In genomic region chr2:33783419-33783818, GRCm38 (mm10) we compare ENCODE assay signal across 9 mouse cellular contexts.
DNase-seq lines count a peak whose midpoint lies in the region; ATAC-seq and TF ChIP-seq lines count a peak whose summit lies in the region.
"Had no signal": no experiment of that assay in that cellular context is flagged by ENCODE, and none has a peak within 500 bp of the region (broad histone marks: within the 10 kb centered on the region; RNA-seq: fewer than 3 reads in every experiment).

No protein-coding gene starts in this region.

- no peak for TF ChIP-seq POLR2A in limb, embryonic 14.5 days (IDR thresholded peaks at IDR 0.05; ENCODE audit: borderline replicate concordance, extremely low read depth, insufficient read depth, insufficient read length)

- H3K9me3 ChIP-seq in lung, postnatal 0 days (ENCODE audit: low read length), result no peaks in the 10 kb centered on the region
- peaks cover 12% of the 10 kb centered on the region for H3K9me3 ChIP-seq in embryonic facial prominence, embryonic 12.5 days
- peaks cover 8% of the 10 kb centered on the region for H3K9me3 ChIP-seq in limb, embryonic 14.5 days (ENCODE audit: control insufficient read depth, low read length)

- no peak overlapping the region for H3K4me2 ChIP-seq in lung, postnatal 0 days (replicated peaks; ENCODE audit: low read depth, low read length)
- H3K4me2 ChIP-seq in embryonic facial prominence, embryonic 12.5 days (replicated peaks), result no peak overlapping the region
- H3K4me2 ChIP-seq in limb, embryonic 14.5 days (replicated peaks; ENCODE audit: low read depth, low read length, severe bottlenecking), result no peak overlapping the region

- 63% methylated on average over 7 of the region's 7 CpGs for WGBS in lung, postnatal 0 days
- 83% methylated on average over 7 of the region's 7 CpGs for WGBS in embryonic facial prominence, embryonic 12.5 days
- 84% methylated on average over 7 of the region's 7 CpGs for WGBS in limb, embryonic 14.5 days

- H3K4me3 ChIP-seq in gastrocnemius, adult 2 months, result no peak overlapping the region
- H3K4me3 ChIP-seq in lung, postnatal 0 days (ENCODE audit: low read depth, low read length), result no peak overlapping the region
- H3K4me3 ChIP-seq in embryonic facial prominence, embryonic 12.5 days, result no peak overlapping the region
- H3K4me3 ChIP-seq in limb, embryonic 14.5 days (replicated peaks; ENCODE audit: low read length), result no peak overlapping the region

- intact Hi-C loops in gastrocnemius, adult 2 months (cut with DNase I), result no loop called here

- DNase-seq in gastrocnemius, adult 2 months, result no peak
- no peak for DNase-seq in gastrocnemius, adult 8-10 months (ENCODE audit: low spot score in 2 of 2)
- peak; percentile 31 for DNase-seq in lung, postnatal 0 days (ENCODE audit: low spot score)
- no peak for DNase-seq in lung, postnatal 4 days
- DNase-seq in limb, embryonic 14.5 days (ENCODE audit: low spot score), result no peak
- no peak for DNase-seq in testis, postnatal 14 days (ENCODE audit: low spot score)
- DNase-seq: kidney, adult 18-20 months had no signal

- TF ChIP-seq EP300 in lung, postnatal 0 days (IDR thresholded peaks at IDR 0.05), result no peak

- no peak overlapping the region for H3K9ac ChIP-seq in lung, postnatal 0 days (replicated peaks; ENCODE audit: low read depth)
- H3K9ac ChIP-seq in embryonic facial prominence, embryonic 12.5 days, result no peak overlapping the region
- no peak overlapping the region for H3K9ac ChIP-seq in limb, embryonic 14.5 days (ENCODE audit: low read depth, low read length, severe bottlenecking)

- no peaks in the 10 kb centered on the region for H3K36me3 ChIP-seq in lung, postnatal 0 days (ENCODE audit: insufficient read depth, low read length)
- peaks cover 21% of the 10 kb centered on the region for H3K36me3 ChIP-seq in embryonic facial prominence, embryonic 12.5 days
- H3K36me3 ChIP-seq in limb, embryonic 14.5 days (ENCODE audit: control insufficient read depth, insufficient read depth, low read length), result peaks cover 18% of the 10 kb centered on the region

- H3K4me1 ChIP-seq in lung, postnatal 0 days (ENCODE audit: insufficient read depth, low read depth, low read length), result no peaks in the 10 kb centered on the region
- H3K4me1 ChIP-seq in embryonic facial prominence, embryonic 12.5 days, result peaks cover 21% of the 10 kb centered on the region
- peaks cover 25% of the 10 kb centered on the region for H3K4me1 ChIP-seq in limb, embryonic 14.5 days (ENCODE audit: control insufficient read depth, insufficient read depth, low read length)

- TF ChIP-seq CTCF in gastrocnemius, adult 2 months (IDR thresholded peaks at IDR 0.05), result peak; percentile 25; the same call in 1 of the 2 replicates
- peak; percentile 41; the same call in 1 of the 2 replicates for TF ChIP-seq CTCF in lung, postnatal 0 days (IDR thresholded peaks at IDR 0.05)

- H3K27ac ChIP-seq in gastrocnemius, adult 2 months, result peak overlapping the region; percentile 56
- H3K27ac ChIP-seq in lung, postnatal 0 days (ENCODE audit: low read length), result no peak overlapping the region
- H3K27ac ChIP-seq in embryonic facial prominence, embryonic 12.5 days, result 0 out of 2 replicates have a peak overlapping the region, but pooled peaks have one; percentile 30
- H3K27ac ChIP-seq in limb, embryonic 14.5 days (replicated peaks; ENCODE audit: low read depth, low read length), result peak overlapping the region; percentile 20; the same call in 1 of the 2 replicates

- H3K27me3 ChIP-seq in lung, postnatal 0 days (replicated peaks; ENCODE audit: insufficient read depth, low read length), result no peaks in the 10 kb centered on the region
- H3K27me3 ChIP-seq in embryonic facial prominence, embryonic 12.5 days, result no peaks in the 10 kb centered on the region
- H3K27me3 ChIP-seq in limb, embryonic 14.5 days (ENCODE audit: control insufficient read depth, insufficient read depth, low read length), result no peaks in the 10 kb centered on the region

- ATAC-seq in lung, postnatal 0 days, result 0 out of 2 replicates have a peak, but pooled peaks have one; percentile 28
- no peak for ATAC-seq in embryonic facial prominence, embryonic 12.5 days (ENCODE audit: insufficient number of reproducible peaks, insufficient read depth, low FRiP score, low TSS enrichment)
- ATAC-seq in limb, embryonic 14.5 days (ENCODE audit: low FRiP score, low read depth), result no peak
- no peak for ATAC-seq in activated CD4-positive, CD25-positive, alpha-beta regulatory T cell, adult 4 months
